Mouse (Mus musculus): ENCODE measurements at regions not wholly inside any gene's neighbourhood (a gene's known extent, or its start where the extent isn't known, plus 50 kb on each side); places are given as distances from the start of the nearest gene placed in this dataset.
A peak's percentile ranks its signal among the peaks of the same experiment; 100 is the strongest.

- peak in 1 of 2 experiments; percentile 46 for DNase-seq (ENCODE audit: low spot score in 2 of 2)
These were observed 3648.0 kb downstream of the 9330182O14Rik start for GRCm38 (mm10) chr15:43782126-43782632.

- no peak for DNase-seq (ENCODE audit: low spot score in 2 of 2)
These were observed 3650.0 kb downstream of the 9330182O14Rik start for GRCm38 (mm10) chr15:43784171-43784570.

DNA sequence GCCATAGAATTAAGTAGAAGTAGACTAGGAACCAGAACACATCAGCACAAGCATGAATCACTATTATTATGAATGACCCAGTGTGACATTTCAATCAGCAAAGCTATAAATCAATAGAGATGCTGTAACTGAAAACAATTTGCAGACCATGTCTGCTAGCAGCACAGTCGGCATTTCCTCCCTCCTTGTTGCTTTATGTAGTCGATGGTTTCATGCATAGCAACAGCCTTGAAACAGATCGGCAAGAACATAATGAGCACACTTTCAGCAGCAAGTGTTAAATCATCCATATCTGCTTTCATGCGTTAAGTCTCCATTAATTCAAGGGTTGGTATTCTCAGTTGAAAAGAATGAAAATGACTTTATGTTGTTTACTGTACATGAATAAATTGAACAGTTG, 3669.2 kb downstream of the 9330182O14Rik start:
- peak in 1 of 2 experiments; percentile 42 for DNase-seq (ENCODE audit: low spot score in 2 of 2)

All from layer of hippocampus, adult 18-20 months (tissue).